Mouse (Mus musculus): ENCODE data around the gene Gspt1. TPM values are rescaled to one million over a fixed set of nuclear protein-coding genes. Genes with fewer than 3 reads are reported as not detected.

Gene Gspt1
- total RNA-seq, 2 experiments from 2014 or later: 28.8 to 165 TPM

Other genes with a start within 250 kb of the Gspt1 start
- 0.77 and 1.7 TPM in 2 replicates for gene Snn, start 193.4 kb downstream of the Gspt1 start, total RNA-seq (2015; ENCODE audit: low replicate concordance)
- 1.2 and 1.5 TPM in 2 replicates for gene Snn, start 193.4 kb downstream of the Gspt1 start, total RNA-seq (2017; ENCODE audit: low replicate concordance)
- gene Litaf, start 188.2 kb downstream of the Gspt1 start, total RNA-seq (2015; ENCODE audit: low replicate concordance): 24.7 and 34.0 TPM in 2 replicates
- gene Litaf, start 188.2 kb downstream of the Gspt1 start, total RNA-seq (2017; ENCODE audit: low replicate concordance): 10.0 and 11.2 TPM in 2 replicates
- gene Txndc11, start 119.7 kb downstream of the Gspt1 start, total RNA-seq (2015; ENCODE audit: low replicate concordance): 7.3 and 8.8 TPM in 2 replicates
- gene Txndc11, start 119.7 kb downstream of the Gspt1 start, total RNA-seq (2017; ENCODE audit: low replicate concordance): 9.8 and 18.3 TPM in 2 replicates
- 53.3 and 83.4 TPM in 2 replicates for gene Zc3h7a, start 77.9 kb downstream of the Gspt1 start, total RNA-seq (2015; ENCODE audit: low replicate concordance)
- gene Zc3h7a, start 77.9 kb downstream of the Gspt1 start, total RNA-seq (2017; ENCODE audit: low replicate concordance): 57.7 and 61.0 TPM in 2 replicates
- gene Rsl1d1, start 51.0 kb downstream of the Gspt1 start, total RNA-seq (2015; ENCODE audit: low replicate concordance): 35.7 and 61.7 TPM in 2 replicates
- gene Rsl1d1, start 51.0 kb downstream of the Gspt1 start, total RNA-seq (2017; ENCODE audit: low replicate concordance): 34.6 and 41.4 TPM in 2 replicates
- gene Tnfrsf17, start 59.5 kb upstream of the Gspt1 start, total RNA-seq (2015; ENCODE audit: low replicate concordance): not detected in 2 replicates
- not detected in 2 replicates for gene Tnfrsf17, start 59.5 kb upstream of the Gspt1 start, total RNA-seq (2017; ENCODE audit: low replicate concordance)
- 6.7 and 9.0 TPM in 2 replicates for gene Snx29, start 68.6 kb upstream of the Gspt1 start, total RNA-seq (2015; ENCODE audit: low replicate concordance)
- 6.2 and 11.2 TPM in 2 replicates for gene Snx29, start 68.6 kb upstream of the Gspt1 start, total RNA-seq (2017; ENCODE audit: low replicate concordance)

All from erythroblast, adult 5-6 weeks (primary cell).